Mouse (Mus musculus): Measurements from ENCODE around the gene Ap4m1.

Ap4m1 gene

GRCm38 (mm10) chr5:138171695-138172491, at the start of gene Ap4m1, which contains the start of gene Mcm7:
Ap4m1 (plus strand) TSS chr5:138172002.
Mcm7 (minus strand) TSS chr5:138172422.
- peak; percentile 95 for DNase-seq

DNA sequence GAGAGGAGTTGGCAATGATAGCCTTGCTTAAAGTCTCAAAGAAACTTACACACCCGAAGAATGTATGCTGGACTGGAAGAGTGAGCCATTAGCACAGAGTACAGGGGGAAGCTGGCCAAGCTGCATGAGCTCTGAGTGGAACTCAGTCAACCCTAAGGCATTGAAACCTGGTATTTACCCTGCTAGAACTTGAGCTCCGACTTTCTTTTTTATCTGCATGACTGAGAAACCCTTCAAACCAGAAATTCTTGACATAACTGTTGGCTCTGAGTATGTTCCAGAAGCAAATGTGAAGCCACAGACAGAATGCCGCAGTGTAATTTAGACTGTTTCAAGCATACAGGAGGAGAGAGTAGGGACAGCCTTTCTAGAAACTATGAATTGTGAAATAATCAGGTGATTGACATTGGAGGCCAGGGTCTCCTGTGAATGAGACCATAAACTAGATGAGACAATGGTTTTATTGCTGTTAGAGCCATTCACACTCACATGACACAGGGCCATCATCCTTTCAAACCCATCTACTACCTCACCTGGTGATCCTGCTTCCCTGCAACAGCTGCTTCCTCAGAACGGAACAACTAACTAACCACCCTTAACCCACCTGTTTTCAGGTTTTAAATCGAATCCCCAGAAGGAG, 39.3 kb upstream of the Ap4m1 start:
- DNase-seq: no peak

- DNase-seq: no peak
These were observed 34.5 kb upstream of the Ap4m1 start for GRCm38 (mm10) chr5:138137257-138137656.

DNA sequence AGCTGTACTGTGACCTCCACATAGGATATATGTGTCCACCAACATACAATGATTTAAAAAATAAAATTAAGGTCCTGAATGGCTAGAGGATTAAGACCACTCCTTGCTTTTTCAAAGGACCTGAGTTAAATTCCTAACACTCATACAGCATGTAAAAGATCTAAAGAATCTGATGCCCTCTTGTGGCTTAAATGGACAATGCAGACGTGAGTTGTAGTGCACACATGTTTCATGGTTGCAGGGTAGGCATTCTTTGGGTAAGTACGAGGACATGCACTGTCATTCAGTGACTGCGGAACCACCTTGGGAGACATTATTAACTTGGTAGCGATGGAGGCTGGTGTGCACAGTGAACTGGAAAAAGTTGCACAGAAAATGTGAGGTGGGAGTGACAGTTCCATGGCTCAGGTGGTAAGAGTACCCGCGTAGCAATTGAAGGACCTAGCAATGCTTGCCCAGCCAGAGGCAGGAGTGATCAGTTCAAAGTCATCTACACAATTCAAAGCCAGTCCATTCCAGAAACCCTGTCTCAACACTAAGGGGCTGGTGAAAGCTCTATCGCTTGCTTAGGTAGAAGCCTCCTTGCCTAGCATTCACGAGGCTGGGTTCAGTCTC, 33.8 kb upstream of the Ap4m1 start:
- DNase-seq: no peak

GRCm38 (mm10) chr5:138138585-138138984, 33.2 kb upstream of the Ap4m1 start:
- DNase-seq: no peak

DNA sequence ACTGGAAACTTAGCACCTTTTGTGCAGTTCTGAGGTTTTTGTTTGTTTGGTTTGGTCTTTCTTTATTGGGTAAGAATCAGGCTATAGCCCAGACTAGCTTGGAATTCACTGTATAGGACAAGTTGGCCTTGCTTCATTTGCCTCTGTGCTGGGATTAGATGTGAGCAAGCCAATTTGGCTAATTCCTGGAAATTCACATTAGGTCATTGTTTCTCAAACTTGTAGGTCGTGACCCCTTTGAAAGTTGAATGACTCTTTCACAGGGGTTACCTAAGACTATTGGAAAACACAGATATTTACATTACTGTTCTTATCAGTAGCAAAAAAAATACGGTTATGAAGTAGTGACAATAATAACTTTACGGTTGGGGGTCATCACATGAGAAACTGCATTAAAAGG, 17.4 kb upstream of the Ap4m1 start:
- DNase-seq: no peak

- peak; percentile 88 for DNase-seq
These were observed 16.3 kb upstream of the Ap4m1 start, which contains the start of gene Zfp113 for GRCm38 (mm10) chr5:138155443-138155976. Zfp113 (minus strand) TSS chr5:138155744.

- no peak for DNase-seq
These were observed 11.5 kb upstream of the Ap4m1 start for GRCm38 (mm10) chr5:138160224-138160762.

- DNase-seq: peak; percentile 96
These were observed 10.7 kb upstream of the Ap4m1 start, which contains the start of gene Cops6 for GRCm38 (mm10) chr5:138160842-138161665. Cops6 (plus strand) TSS chr5:138161071.

- DNase-seq: no peak
These were observed 8.8 kb upstream of the Ap4m1 start for GRCm38 (mm10) chr5:138163046-138163445.

- no peak for DNase-seq
These were observed 8.2 kb upstream of the Ap4m1 start for GRCm38 (mm10) chr5:138163610-138164009.

GRCm38 (mm10) chr5:138165594-138165993, 6.2 kb upstream of the Ap4m1 start:
- no peak for DNase-seq

DNA sequence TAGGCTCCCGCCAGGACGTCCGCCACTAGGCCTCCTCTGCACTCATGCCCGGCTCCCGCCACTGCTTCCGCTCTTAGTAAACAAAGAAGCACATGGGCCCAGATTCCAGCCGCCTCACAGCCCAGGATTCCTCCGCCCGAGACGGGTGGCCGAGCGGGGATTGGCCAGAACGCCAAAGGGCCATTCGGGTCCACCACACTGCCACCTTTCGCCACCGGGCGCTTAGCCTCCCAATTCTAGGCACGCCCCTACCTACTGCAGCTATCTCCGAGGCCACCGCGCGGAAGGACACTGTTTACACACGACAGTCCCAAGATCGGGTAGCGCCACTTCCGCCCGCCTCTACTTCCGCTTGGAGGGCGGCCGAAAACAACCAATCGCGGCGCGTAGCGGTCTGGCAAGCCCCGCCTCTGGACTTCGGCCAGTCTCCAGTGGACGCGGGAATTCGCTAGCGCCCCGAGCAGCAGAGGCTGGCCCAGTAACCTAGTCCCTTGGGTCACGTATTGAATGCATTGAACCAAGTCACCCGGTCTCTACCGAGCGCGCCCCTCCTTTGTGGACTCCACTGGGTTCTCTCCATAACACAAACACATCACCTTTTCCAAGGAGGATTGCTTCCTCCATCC, 753 bp upstream of the Ap4m1 start:
- DNase-seq: peak; percentile 95

DNA sequence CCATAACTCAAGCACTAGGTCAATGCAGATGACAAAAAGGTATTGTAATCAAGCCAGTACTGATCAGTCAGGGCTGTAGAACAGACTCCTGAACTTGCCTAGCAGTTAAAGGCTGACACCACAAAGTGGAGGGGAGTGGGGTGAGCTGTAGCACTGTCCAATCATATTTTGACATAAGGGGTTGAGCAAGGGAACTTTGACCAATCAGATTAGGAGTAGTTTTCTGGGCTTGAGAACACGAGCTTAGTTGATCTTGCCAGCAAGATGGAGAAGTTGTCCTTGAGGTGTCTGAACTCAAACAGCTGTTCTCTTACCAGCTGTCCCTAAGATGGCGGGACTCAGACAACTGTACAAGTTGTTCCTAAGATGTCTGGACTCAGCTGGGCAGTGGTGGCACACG, 1.4 kb downstream of the Ap4m1 start:
- DNase-seq: no peak

DNA sequence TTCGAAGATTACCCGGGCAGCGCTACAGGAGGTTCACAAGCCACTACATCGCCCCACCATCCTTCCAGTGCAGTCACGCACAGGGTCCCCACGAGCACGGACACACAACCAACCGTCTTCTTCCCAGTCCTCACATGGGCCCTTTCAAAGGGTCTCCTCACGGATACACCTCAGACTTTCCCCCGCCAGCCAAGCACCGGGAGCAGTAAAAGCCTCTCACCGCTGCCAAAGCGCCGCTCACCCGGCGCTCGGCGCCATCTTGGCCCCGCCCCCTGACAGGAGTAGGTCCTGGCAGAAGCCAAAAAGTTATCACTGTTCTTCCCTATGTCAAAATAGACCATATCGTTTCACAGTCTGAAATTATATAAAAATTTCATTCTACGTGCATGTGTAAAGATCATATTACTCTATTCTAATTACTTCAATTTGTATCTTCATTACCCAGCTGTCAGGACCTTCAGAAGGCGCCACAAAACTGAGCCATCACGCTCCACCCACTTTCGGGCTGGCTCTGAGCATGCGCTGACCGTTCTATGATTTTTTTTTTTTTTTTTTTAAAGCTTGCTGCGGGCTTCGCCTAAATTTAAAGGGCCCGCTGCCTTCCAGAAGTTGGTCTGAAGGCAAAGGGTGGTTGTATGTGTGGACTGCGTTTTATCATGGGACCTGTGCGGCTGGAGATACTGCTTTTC, 15.3 kb downstream of the Ap4m1 start, which contains the start of the genes Taf6 and Cnpy4:
Gene Taf6 (minus strand): TSS at position 502 of the 689 bp plus-strand sequence.
Gene Cnpy4 (plus strand): TSS at position 536 of the 689 bp plus-strand sequence.
- DNase-seq: peak; percentile 74

- peak; percentile 69 for DNase-seq
These were observed 16.0 kb downstream of the Ap4m1 start for GRCm38 (mm10) chr5:138187661-138188306.

GRCm38 (mm10) chr5:138193771-138194727, 22.2 kb downstream of the Ap4m1 start, which contains the start of gene Mblac1:
Mblac1 (plus strand) TSS chr5:138194314.
- peak; percentile 83 for DNase-seq

GRCm38 (mm10) chr5:138194755-138195345, 23.0 kb downstream of the Ap4m1 start:
- peak; percentile 46 for DNase-seq

DNA sequence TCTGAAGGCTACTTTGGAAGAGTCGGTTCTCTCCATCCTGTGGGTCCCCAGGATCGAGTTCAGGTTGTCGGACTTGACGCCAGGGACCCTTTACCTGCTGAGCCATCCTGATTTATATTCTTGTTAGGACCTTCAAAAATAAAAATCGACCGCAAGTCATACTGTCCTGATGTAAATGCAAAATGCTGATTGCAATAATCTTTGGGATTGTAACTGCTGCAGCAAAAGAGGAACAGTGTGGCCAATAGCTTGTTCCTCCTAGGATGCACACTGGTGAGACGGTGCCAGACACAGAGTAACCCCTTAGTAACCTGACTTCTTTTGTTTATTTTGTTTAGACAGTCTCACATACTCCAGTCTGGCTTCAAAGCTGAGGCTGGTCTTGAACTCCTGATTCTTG, 23.7 kb downstream of the Ap4m1 start:
- no peak for DNase-seq
